Mouse (Mus musculus) myocyte (in vitro differentiated cells): ENCODE results near the gene Wfikkn2. TPM values are rescaled to one million over a fixed set of nuclear protein-coding genes. Genes with fewer than 3 reads are reported as not detected.
A peak's percentile ranks its signal among the peaks of the same experiment; 100 is the strongest.

Experiments used
- H3K27me3 ChIP-seq: one replicate; pipeline ENCODE4 v1.6.1; 2011; ENCODE audit not compliant: control insufficient read depth, insufficient read depth, insufficient read length
- H3K36me3 ChIP-seq: one replicate; pipeline ENCODE4 v1.6.1; 2011; ENCODE audit not compliant: control insufficient read depth, insufficient read depth
- H3K4me2 ChIP-seq: one replicate; pipeline ENCODE4 v1.6.1; 2011; ENCODE audit warnings: low read depth, control low read depth
- H3K4me3 ChIP-seq: one replicate; pipeline ENCODE4 v1.5.1; 2011; ENCODE audit warnings: mild to moderate bottlenecking, control low read depth, moderate library complexity
- H3K79me2 ChIP-seq: one replicate; pipeline ENCODE4 v1.6.1; 2011; ENCODE audit not compliant: control insufficient read depth, insufficient read depth
- H3ac ChIP-seq: one replicate; pipeline ENCODE4 v1.6.1; 2011; ENCODE audit not compliant: control insufficient read depth, insufficient read length
- CEBPB ChIP-seq: IDR thresholded peaks from 2 replicates; pipeline ENCODE4 v1.6.1; 2011; ENCODE audit warnings: mild to moderate bottlenecking, moderate library complexity; ENCODE audit not compliant: poor library complexity, insufficient read depth, severe bottlenecking
- E2F4 ChIP-seq: IDR thresholded peaks from one replicate; pipeline ENCODE4 v1.6.1; 2011; ENCODE audit warnings: mild to moderate bottlenecking, control low read depth, moderate library complexity; ENCODE audit not compliant: insufficient read depth
- MAX ChIP-seq: IDR thresholded peaks from one replicate; pipeline ENCODE4 v1.6.1; 2011; ENCODE audit warnings: low read depth, mild to moderate bottlenecking, control low read depth
- MYOD1 ChIP-seq, 3 experiments: IDR thresholded peaks; one replicate each; pipeline ENCODE4 v1.6.1; 2011; ENCODE audit warnings: control low read depth in 2 of 3, low read depth in 2 of 3, mild to moderate bottlenecking in 2 of 3, moderate library complexity in 1 of 3; ENCODE audit not compliant: insufficient read length in 2 of 3, control insufficient read depth in 1 of 3
- MYOG ChIP-seq, 3 experiments: IDR thresholded peaks; one replicate each; pipeline ENCODE4 v1.6.1; 2011; ENCODE audit warnings: control low read depth in 2 of 3, low read depth in 2 of 3, mild to moderate bottlenecking in 2 of 3; ENCODE audit not compliant: insufficient read length in 2 of 3, control insufficient read depth in 1 of 3, insufficient read depth in 1 of 3
- POLR2A ChIP-seq: IDR thresholded peaks from one replicate; pipeline ENCODE4 v1.6.1; 2011; ENCODE audit warnings: low read depth, mild to moderate bottlenecking, control low read depth, moderate library complexity; ENCODE audit not compliant: insufficient read length
- POLR2AphosphoS2 ChIP-seq: IDR thresholded peaks from one replicate; pipeline ENCODE4 v1.6.1; 2011; ENCODE audit warnings: low read depth, control low read depth; ENCODE audit not compliant: insufficient read length
- REST ChIP-seq: IDR thresholded peaks from one replicate; pipeline ENCODE4 v1.6.1; 2011; ENCODE audit warnings: mild to moderate bottlenecking, control low read depth, moderate library complexity; ENCODE audit not compliant: insufficient read depth, insufficient read length
- SRF ChIP-seq: IDR thresholded peaks from one replicate; pipeline ENCODE4 v1.6.1; 2011; ENCODE audit warnings: low read depth; ENCODE audit not compliant: control insufficient read depth, insufficient read length
- TCF12 ChIP-seq: IDR thresholded peaks from one replicate; pipeline ENCODE4 v1.6.1; 2011; ENCODE audit warnings: mild to moderate bottlenecking, control low read depth; ENCODE audit not compliant: poor library complexity, insufficient read depth, severe bottlenecking
- TCF3 ChIP-seq: IDR thresholded peaks from one replicate; pipeline ENCODE4 v1.6.1; 2011; ENCODE audit warnings: low read depth, control low read depth; ENCODE audit not compliant: insufficient read length
- USF1 ChIP-seq: IDR thresholded peaks from one replicate; pipeline ENCODE4 v1.6.1; 2011; ENCODE audit warnings: low read depth, mild to moderate bottlenecking, control low read depth, moderate library complexity
- polyA plus RNA-seq: library from polyadenylated mRNA; unstranded; fragments of >200 nt; fragmentation: generic; extraction: Trizol; gene quantifications from one replicate; pipeline ENCODE4 v1.2.1, GENCODE M21; 2012; ENCODE audit warnings: missing spikeins

Gene Wfikkn2
- polyA plus RNA-seq, 1 experiment: 0.80 TPM

- Histone ChIP-seq H3K36me3 (peaks cover 5% of the 10 kb centered on the region), H3K79me2 (peaks cover 20% of the 10 kb centered on the region), H3K27me3 (no peaks in the 10 kb centered on the region), H3K4me3 (peak overlapping the region; percentile 51), H3K4me2 (peak overlapping the region; percentile 76), H3ac (peak overlapping the region; percentile 67)
- TF ChIP-seq E2F4: no peak
Measured at GRCm38 (mm10) chr11:94212489-94212836, 33.3 kb downstream of the Wfikkn2 start.

GRCm38 (mm10) chr11:94211651-94212488 is 33.9 kb downstream of the Wfikkn2 start:
- peak overlapping the region; percentile 67 for H3ac ChIP-seq
- peak overlapping the region; percentile 76 for H3K4me2 ChIP-seq
- no peak for TF ChIP-seq TCF12
- peak; percentile 36 for TF ChIP-seq POLR2AphosphoS2
- TF ChIP-seq MAX: no peak
- peaks cover 5% of the 10 kb centered on the region for H3K36me3 ChIP-seq
- H3K79me2 ChIP-seq: peaks cover 20% of the 10 kb centered on the region
- H3K27me3 ChIP-seq: no peaks in the 10 kb centered on the region
- H3K4me3 ChIP-seq: peak overlapping the region; percentile 51

GRCm38 (mm10) chr11:94211124-94211603 is 34.6 kb downstream of the Wfikkn2 start, which contains the start of gene Tob1:
Tob1 (plus strand) TSS chr11:94211454.
- Histone ChIP-seq H3ac (peak within 1 kb of the TSS; percentile 67), H3K4me3 (peak within 1 kb of the TSS; percentile 51), H3K27me3 (no peaks in the 10 kb centered on the region), H3K4me2 (peak within 1 kb of the TSS; percentile 100), H3K36me3 (peaks cover 5% of the 10 kb centered on the region), H3K79me2 (peaks cover 20% of the 10 kb centered on the region)
- TF ChIP-seq POLR2A (peak; percentile 100), REST (peak; percentile 3), POLR2AphosphoS2 (peak; percentile 100), MYOD1 (IDR thresholded peaks at IDR 0.05; ENCODE audit: control insufficient read depth in 1 of 3, insufficient read length in 2 of 3, low read depth in 2 of 3) (no peak), CEBPB (no peak), TCF12 (no peak), USF1 (no peak), MAX (no peak), E2F4 (no peak), TCF3 (peak; percentile 54), SRF (peak; percentile 7), MYOG (IDR thresholded peaks at IDR 0.05; ENCODE audit: control insufficient read depth in 1 of 3, insufficient read depth in 1 of 3, insufficient read length in 2 of 3, low read depth in 2 of 3) (peak in 1 of 3 experiments; percentile 26)

- Histone ChIP-seq H3K36me3 (peaks cover 5% of the 10 kb centered on the region), H3K79me2 (peaks cover 20% of the 10 kb centered on the region), H3K27me3 (no peaks in the 10 kb centered on the region), H3K4me2 (peak overlapping the region; percentile 100), H3ac (peak overlapping the region; percentile 67), H3K4me3 (peak overlapping the region; percentile 51)
- no peak for TF ChIP-seq SRF
- TF ChIP-seq TCF12: no peak
- no peak for TF ChIP-seq CEBPB
- TF ChIP-seq REST: no peak
- peak; percentile 58 for TF ChIP-seq POLR2A
- no peak for TF ChIP-seq MAX
- no peak for TF ChIP-seq USF1
- peak in 2 of 3 experiments; percentile 1 to 64 for TF ChIP-seq MYOD1 (IDR thresholded peaks at IDR 0.05; ENCODE audit: control insufficient read depth in 1 of 3, insufficient read length in 2 of 3, low read depth in 2 of 3)
- TF ChIP-seq POLR2AphosphoS2: peak; percentile 25
- TF ChIP-seq MYOG (IDR thresholded peaks at IDR 0.05; ENCODE audit: control insufficient read depth in 1 of 3, insufficient read depth in 1 of 3, insufficient read length in 2 of 3, low read depth in 2 of 3): no peak
- TF ChIP-seq TCF3: no peak
- no peak for TF ChIP-seq E2F4
Measured at GRCm38 (mm10) chr11:94210191-94211086, 35.4 kb downstream of the Wfikkn2 start.

GRCm38 (mm10) chr11:94209695-94210131 is 36.1 kb downstream of the Wfikkn2 start:
- H3ac ChIP-seq: no peak overlapping the region
- no peaks in the 10 kb centered on the region for H3K27me3 ChIP-seq
- H3K4me2 ChIP-seq: peak overlapping the region; percentile 100
- peak overlapping the region; percentile 51 for H3K4me3 ChIP-seq
- TF ChIP-seq TCF12 (no peak), USF1 (peak; percentile 41), MAX (no peak)
- H3K36me3 ChIP-seq: peaks cover 5% of the 10 kb centered on the region
- H3K79me2 ChIP-seq: peaks cover 20% of the 10 kb centered on the region
